Mouse (Mus musculus): ENCODE results near the gene Pyy. TPM values are rescaled to one million over a fixed set of nuclear protein-coding genes. Genes with fewer than 3 reads are reported as not detected.

Pyy gene
- not detected in 2 replicates for polyA plus RNA-seq (2015; fragmentation: Nextera tagmentation; extraction: Ambion mirVana)

GRCm38 (mm10) chr11:102107732-102108131, at the start of gene Pyy:
Pyy (minus strand) TSS chr11:102107832.

GRCm38 (mm10) chr11:102156039-102156785, 48.6 kb upstream of the Pyy start, which contains the start of gene Tmem101:
Tmem101 (minus strand) TSS chr11:102156404.

GRCm38 (mm10) chr11:102145471-102146001, 37.9 kb upstream of the Pyy start, which contains the start of gene Nags:
Nags (plus strand) TSS chr11:102145513.

GRCm38 (mm10) chr11:102101219-102101618, 6.4 kb downstream of the Pyy start, which contains the start of gene Ppy:
Ppy (minus strand) TSS chr11:102101319.

GRCm38 (mm10) chr11:102087931-102088898, 19.4 kb downstream of the Pyy start, which contains the start of gene Mpp2:
Mpp2 (minus strand) TSS chr11:102088515.

Other genes starting within 250 kb of the Pyy start
- 8.4 and 9.2 TPM in 2 replicates for gene Meox1, start 213.5 kb downstream of the Pyy start, polyA plus RNA-seq (2015; fragmentation: Nextera tagmentation; extraction: Ambion mirVana)
- 0.09 TPM in 1 of 2 replicates, not detected in the other for gene Sost, start 140.8 kb downstream of the Pyy start, polyA plus RNA-seq (2015; fragmentation: Nextera tagmentation; extraction: Ambion mirVana)
- gene Cfap97d1, start 123.6 kb downstream of the Pyy start, polyA plus RNA-seq (2015; fragmentation: Nextera tagmentation; extraction: Ambion mirVana), result not detected in 2 replicates
- 88.1 and 96.2 TPM in 2 replicates for gene Dusp3, start 120.8 kb downstream of the Pyy start, polyA plus RNA-seq (2015; fragmentation: Nextera tagmentation; extraction: Ambion mirVana)
- 19.7 and 22.6 TPM in 2 replicates for gene Mpp3, start 79.4 kb downstream of the Pyy start, polyA plus RNA-seq (2015; fragmentation: Nextera tagmentation; extraction: Ambion mirVana)
- gene Cd300lg, start 66.3 kb downstream of the Pyy start, polyA plus RNA-seq (2015; fragmentation: Nextera tagmentation; extraction: Ambion mirVana), result 13.1 and 19.0 TPM in 2 replicates
- 0.85 and 0.99 TPM in 2 replicates for gene Mpp2, start 19.3 kb downstream of the Pyy start, polyA plus RNA-seq (2015; fragmentation: Nextera tagmentation; extraction: Ambion mirVana)
- not detected in 2 replicates for gene Ppy, start 6.5 kb downstream of the Pyy start, polyA plus RNA-seq (2015; fragmentation: Nextera tagmentation; extraction: Ambion mirVana)
- not detected in 2 replicates for gene Nags, start 37.7 kb upstream of the Pyy start, polyA plus RNA-seq (2015; fragmentation: Nextera tagmentation; extraction: Ambion mirVana)
- gene Tmem101, start 48.6 kb upstream of the Pyy start, polyA plus RNA-seq (2015; fragmentation: Nextera tagmentation; extraction: Ambion mirVana), result 17.9 and 19.3 TPM in 2 replicates
- 91.9 and 96.3 TPM in 2 replicates for gene Lsm12, start 77.5 kb upstream of the Pyy start, polyA plus RNA-seq (2015; fragmentation: Nextera tagmentation; extraction: Ambion mirVana)
- gene G6pc3, start 81.8 kb upstream of the Pyy start, polyA plus RNA-seq (2015; fragmentation: Nextera tagmentation; extraction: Ambion mirVana), result 13.2 and 16.3 TPM in 2 replicates
- gene Hdac5, start 122.3 kb upstream of the Pyy start, polyA plus RNA-seq (2015; fragmentation: Nextera tagmentation; extraction: Ambion mirVana), result 51.9 and 58.9 TPM in 2 replicates
- 1.8 and 2.6 TPM in 2 replicates for gene BC030867, start 141.1 kb upstream of the Pyy start, polyA plus RNA-seq (2015; fragmentation: Nextera tagmentation; extraction: Ambion mirVana)
- gene Asb16, start 160.9 kb upstream of the Pyy start, polyA plus RNA-seq (2015; fragmentation: Nextera tagmentation; extraction: Ambion mirVana), result 1.6 and 2.5 TPM in 2 replicates
- 26.3 and 27.0 TPM in 2 replicates for gene Tmub2, start 177.1 kb upstream of the Pyy start, polyA plus RNA-seq (2015; fragmentation: Nextera tagmentation; extraction: Ambion mirVana)
- gene Atxn7l3, start 188.8 kb upstream of the Pyy start, polyA plus RNA-seq (2015; fragmentation: Nextera tagmentation; extraction: Ambion mirVana), result 5.4 and 6.3 TPM in 2 replicates
- gene Ubtf, start 211.9 kb upstream of the Pyy start, polyA plus RNA-seq (2015; fragmentation: Nextera tagmentation; extraction: Ambion mirVana), result 40.6 and 45.3 TPM in 2 replicates

All from skeletal muscle tissue, postnatal 0 days (tissue).